Mouse (Mus musculus) heart, embryonic 10.5 days (tissue): Measurements from ENCODE around the gene Gabarap. TPM values are rescaled to one million over a fixed set of nuclear protein-coding genes. Genes with fewer than 3 reads are reported as not detected.
A peak's percentile ranks its signal among the peaks of the same experiment; 100 is the strongest.

Experiments
- DNase-seq: peaks from one replicate; pipeline ENCODE4 v3.0.0-alpha.2; 2017; ENCODE audit warnings: low spot score
- H3K27ac ChIP-seq: fragments of 300-500 bp; sonication (generic); 2 replicates; pipeline ENCODE4 v1.5.1; 2016; ENCODE audit warnings: mild to moderate bottlenecking
- H3K27me3 ChIP-seq: fragments of 300-500 bp; sonication (generic); 2 replicates; pipeline ENCODE4 v1.6.1; 2016; ENCODE audit warnings: mild to moderate bottlenecking; ENCODE audit not compliant: poor library complexity, insufficient read depth, severe bottlenecking
- H3K36me3 ChIP-seq: fragments of 300-500 bp; sonication (generic); 2 replicates; pipeline ENCODE4 v1.6.1; 2016; ENCODE audit warnings: mild to moderate bottlenecking, moderate library complexity
- H3K4me1 ChIP-seq: fragments of 300-500 bp; sonication (generic); 2 replicates; pipeline ENCODE4 v1.6.1; 2016; ENCODE audit warnings: mild to moderate bottlenecking
- H3K4me3 ChIP-seq: fragments of 300-500 bp; sonication (generic); 2 replicates; pipeline ENCODE4 v1.5.1; 2016; ENCODE audit warnings: mild to moderate bottlenecking, moderate library complexity
- H3K9me3 ChIP-seq: fragments of 300-500 bp; sonication (generic); 2 replicates; pipeline ENCODE4 v1.6.1; 2016; ENCODE audit warnings: mild to moderate bottlenecking, moderate library complexity
- WGBS: fragments of 180-500 bp; shearing (Covaris S2); methylation state at CpG from one replicate; pipeline ENCODE4 v1.1.7; 2016; 5-methylcytosine and 5-hydroxymethylcytosine counted together
- polyA plus RNA-seq: library from polyadenylated mRNA; unstranded; fragments of >200 nt; fragmentation: Nextera tagmentation; extraction: Ambion mirVana; gene quantifications from 2 replicates; pipeline ENCODE4 v1.2.1, GENCODE M21; 2016

Gabarap gene
- polyA plus RNA-seq, 1 experiment from 2014 or later, result 365 TPM

DNA sequence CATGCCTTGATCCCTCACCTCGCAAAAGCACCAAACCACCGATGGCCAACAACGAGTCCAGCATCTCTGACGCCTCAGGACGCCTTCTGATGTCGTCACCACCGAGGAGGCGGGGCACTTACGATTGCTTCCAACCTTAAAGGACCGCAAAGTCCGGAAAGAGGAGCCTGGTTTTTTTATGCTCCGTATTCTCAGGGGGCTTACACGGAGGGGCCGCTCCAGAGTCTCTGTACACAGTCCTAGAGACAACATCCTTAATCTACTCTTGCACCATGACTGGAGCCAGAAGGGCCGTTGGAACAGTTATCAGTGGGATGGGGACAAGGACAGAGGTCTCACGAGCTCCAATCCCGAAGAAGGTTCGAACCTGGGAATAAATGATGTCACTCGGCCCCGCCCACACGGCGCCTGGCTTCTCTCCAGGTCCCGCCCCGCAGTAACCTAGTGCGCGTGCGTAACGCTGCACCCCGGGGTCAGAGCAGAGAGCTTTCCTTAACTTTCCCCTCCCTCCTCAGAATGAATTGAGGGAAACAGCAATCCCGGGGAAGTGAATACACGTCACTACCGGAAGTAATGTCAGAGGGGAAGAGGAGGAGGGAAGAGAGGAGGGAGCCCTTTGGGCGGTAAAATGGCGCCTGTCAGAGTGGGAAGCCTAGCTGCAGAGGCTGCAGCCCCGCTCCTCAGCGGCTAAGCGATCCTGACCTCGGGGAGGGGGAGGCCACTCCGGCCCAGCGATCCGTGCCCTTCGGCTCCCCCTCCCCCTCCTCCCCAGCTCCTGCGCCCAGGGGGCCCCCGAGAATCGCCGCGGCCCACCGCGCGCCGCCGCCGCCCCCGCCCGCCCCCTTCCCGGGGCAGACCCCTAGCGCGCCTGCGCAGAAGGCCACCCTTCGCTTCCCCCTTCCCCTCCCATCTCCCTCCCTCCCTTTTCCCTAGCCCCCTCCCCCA, 10.5 kb upstream of the Gabarap start:
- peaks cover 27% of the 10 kb centered on the region for H3K4me1 ChIP-seq
- H3K9me3 ChIP-seq, result no peaks in the 10 kb centered on the region
- WGBS, result under 1% methylated on average over 50 of the region's 60 CpGs
- H3K4me3 ChIP-seq, result peak overlapping the region; percentile 97
- H3K36me3 ChIP-seq, result peaks cover 57% of the 10 kb centered on the region
- H3K27ac ChIP-seq, result peak overlapping the region; percentile 99
- H3K27me3 ChIP-seq, result no peaks in the 10 kb centered on the region
- peak; percentile 99 for DNase-seq

DNA sequence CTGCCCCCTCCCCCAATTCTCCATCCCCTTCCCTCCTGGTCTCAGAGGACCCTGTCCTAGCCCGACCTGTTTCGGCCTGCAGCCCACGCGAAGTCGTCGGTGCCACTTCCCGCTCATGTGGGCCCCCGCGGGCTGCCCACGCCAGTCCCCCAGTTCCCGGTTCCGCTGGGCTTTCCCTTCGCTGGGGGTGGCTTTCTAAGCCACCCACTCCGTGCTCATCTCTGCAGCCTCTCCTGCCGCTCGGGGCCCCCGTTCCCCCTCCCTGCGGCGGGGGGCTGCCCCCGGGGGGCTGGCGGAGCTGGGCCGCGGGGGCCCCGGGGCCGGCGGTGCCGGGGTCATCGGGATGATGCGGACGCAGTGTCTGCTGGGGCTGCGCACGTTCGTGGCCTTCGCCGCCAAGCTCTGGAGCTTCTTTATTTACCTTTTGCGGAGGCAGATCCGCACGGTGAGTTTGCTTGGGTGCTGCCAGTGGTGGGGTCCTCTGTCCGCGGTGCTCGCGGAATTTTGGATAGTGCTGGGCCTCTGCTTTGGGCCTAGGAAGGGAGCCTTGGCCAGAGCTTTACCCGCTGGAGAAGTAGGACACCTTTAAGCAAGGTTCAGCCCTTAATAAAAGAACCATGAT, 9.7 kb upstream of the Gabarap start, which contains the start of gene Ctdnep1:
TSS of gene Ctdnep1 (plus strand) at position 16 of the 622 bp plus-strand sequence.
- no peak for DNase-seq
- Histone ChIP-seq H3K4me3 (peak within 1 kb of the TSS; percentile 97), H3K4me1 (peaks cover 27% of the 10 kb centered on the region), H3K27ac (peak within 1 kb of the TSS; percentile 99), H3K27me3 (no peaks in the 10 kb centered on the region), H3K36me3 (peaks cover 55% of the 10 kb centered on the region), H3K9me3 (no peaks in the 10 kb centered on the region)
- WGBS, result under 1% methylated on average over 43 of the region's 43 CpGs

DNA sequence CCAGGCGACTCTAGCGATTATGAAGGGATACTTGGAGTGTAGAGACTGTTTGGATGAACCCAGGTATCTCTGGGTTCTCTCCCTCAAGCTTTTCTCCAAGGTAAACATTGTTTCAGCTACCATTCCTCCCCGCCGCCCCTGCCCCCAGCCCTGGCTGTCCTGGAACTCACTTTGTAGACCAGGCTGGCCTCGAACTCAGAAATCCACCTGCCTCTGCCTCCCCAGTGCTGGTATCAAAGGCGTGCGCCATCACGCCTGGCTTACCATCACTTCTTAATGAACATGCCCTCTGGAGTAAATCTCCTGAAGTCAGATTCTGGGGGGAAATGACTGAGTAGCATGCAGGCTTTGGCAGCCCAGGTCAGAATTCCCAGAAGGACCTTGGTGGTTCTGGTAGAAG, 8.7 kb upstream of the Gabarap start, which contains the start of gene Elp5:
TSS of gene Elp5 (minus strand) at position 293 of the 400 bp plus-strand sequence.
- Histone ChIP-seq H3K4me3 (peak within 1 kb of the TSS; percentile 97), H3K27me3 (no peaks in the 10 kb centered on the region), H3K9me3 (no peaks in the 10 kb centered on the region), H3K4me1 (peaks cover 27% of the 10 kb centered on the region), H3K27ac (peak within 1 kb of the TSS; percentile 99), H3K36me3 (peaks cover 57% of the 10 kb centered on the region)
- 57% methylated on average over 8 of the region's 8 CpGs for WGBS
- no peak for DNase-seq

DNA sequence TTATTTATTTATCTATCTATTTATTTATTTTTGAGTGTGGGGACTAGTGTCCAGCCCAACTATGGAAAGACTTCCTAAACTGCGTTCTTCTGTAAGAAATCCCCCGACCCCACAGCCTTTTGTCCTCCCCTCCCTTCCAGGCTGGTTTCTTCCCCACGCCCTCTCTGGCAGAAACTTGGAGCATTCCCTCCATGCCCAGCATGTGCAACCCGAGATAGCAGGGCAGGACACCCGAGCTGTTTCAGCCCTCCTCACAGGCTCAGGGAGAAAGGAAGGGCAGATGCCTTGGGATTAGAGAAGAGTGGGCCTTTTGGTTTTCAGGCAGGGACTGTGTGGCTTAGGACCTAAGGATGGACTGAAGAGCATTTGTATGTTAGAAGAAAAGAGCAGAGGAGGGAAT, 8.1 kb upstream of the Gabarap start:
- no peaks in the 10 kb centered on the region for H3K9me3 ChIP-seq
- DNase-seq, result no peak
- no peaks in the 10 kb centered on the region for H3K27me3 ChIP-seq
- peak overlapping the region; percentile 97 for H3K4me3 ChIP-seq
- peaks cover 58% of the 10 kb centered on the region for H3K36me3 ChIP-seq
- H3K27ac ChIP-seq, result peak overlapping the region; percentile 99; the same call in 1 of the 2 replicates
- H3K4me1 ChIP-seq, result peaks cover 27% of the 10 kb centered on the region
- WGBS, result 27% methylated on average over 5 of the region's 5 CpGs

DNA sequence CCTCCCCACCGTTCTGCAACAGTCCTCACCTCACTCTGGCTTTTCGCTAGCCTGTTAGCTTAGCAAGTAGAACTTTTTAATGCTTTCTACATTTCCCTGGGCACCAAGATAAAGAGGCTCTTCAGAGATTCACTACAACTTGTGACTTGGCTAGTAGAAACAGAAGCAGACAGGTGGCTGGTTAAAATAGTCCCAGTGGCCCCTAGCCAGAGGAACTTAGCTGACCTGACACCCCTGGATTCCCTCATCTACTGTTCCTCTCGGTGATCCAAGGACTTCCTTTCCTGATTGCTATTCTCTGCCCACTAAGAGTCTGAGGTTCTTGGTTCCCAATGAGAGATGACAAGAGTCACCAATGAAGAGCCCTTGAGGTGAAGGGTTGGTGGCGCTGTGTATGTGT, 7.6 kb upstream of the Gabarap start:
- no peak for DNase-seq
- H3K4me1 ChIP-seq, result peaks cover 27% of the 10 kb centered on the region
- H3K27ac ChIP-seq, result peak overlapping the region; percentile 99; the same call in 1 of the 2 replicates
- peaks cover 58% of the 10 kb centered on the region for H3K36me3 ChIP-seq
- H3K9me3 ChIP-seq, result no peaks in the 10 kb centered on the region
- H3K27me3 ChIP-seq, result no peaks in the 10 kb centered on the region
- peak overlapping the region; percentile 97 for H3K4me3 ChIP-seq
- 80% methylated on average over 4 of the region's 4 CpGs for WGBS

DNA sequence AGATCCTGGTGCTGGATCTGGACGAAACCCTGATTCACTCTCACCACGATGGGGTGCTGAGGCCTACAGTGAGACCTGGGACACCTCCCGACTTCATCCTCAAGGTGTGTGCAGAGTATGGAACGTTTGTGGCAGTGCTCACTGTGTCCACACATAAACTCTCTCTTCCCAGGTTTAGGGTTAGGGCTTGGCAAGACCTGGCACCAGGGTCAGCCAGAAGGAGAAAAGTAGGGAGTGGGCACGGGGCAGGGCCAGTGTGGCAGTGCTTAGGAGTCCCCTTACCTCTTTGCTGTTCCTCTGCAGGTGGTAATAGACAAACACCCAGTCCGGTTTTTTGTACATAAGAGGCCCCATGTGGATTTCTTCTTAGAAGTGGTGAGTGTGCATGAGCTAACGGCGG, 6.5 kb upstream of the Gabarap start:
- Histone ChIP-seq H3K36me3 (peaks cover 63% of the 10 kb centered on the region), H3K27ac (no peak overlapping the region), H3K4me3 (no peak overlapping the region), H3K27me3 (no peaks in the 10 kb centered on the region), H3K4me1 (peaks cover 25% of the 10 kb centered on the region), H3K9me3 (no peaks in the 10 kb centered on the region)
- 91% methylated on average over 8 of the region's 8 CpGs for WGBS
- DNase-seq, result no peak

DNA sequence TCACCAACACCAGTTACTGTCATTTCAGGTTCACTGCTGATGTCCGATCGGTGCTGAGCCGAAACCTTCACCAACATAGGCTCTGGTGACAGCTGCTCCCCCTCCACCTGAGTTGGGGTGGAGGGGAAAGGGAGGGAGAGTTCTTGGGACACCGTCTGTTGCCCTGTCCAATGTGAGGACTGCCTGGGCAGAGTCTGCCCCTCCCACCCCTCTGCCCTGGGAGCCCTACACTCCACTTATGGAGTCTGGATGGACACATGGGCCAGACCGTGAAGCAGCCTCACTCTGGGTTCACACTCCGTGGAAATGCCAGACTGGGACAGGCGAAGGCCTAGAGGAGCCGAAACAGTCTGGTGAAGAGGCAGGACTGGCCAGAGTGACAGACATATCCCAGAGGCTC, 994 bp upstream of the Gabarap start:
- Histone ChIP-seq H3K4me1 (peaks cover 19% of the 10 kb centered on the region), H3K9me3 (no peaks in the 10 kb centered on the region), H3K27ac (0 out of 2 replicates have a peak overlapping the region, but pooled peaks have one; percentile 16), H3K27me3 (no peaks in the 10 kb centered on the region), H3K36me3 (peaks cover 70% of the 10 kb centered on the region), H3K4me3 (no peak overlapping the region)
- WGBS, result 82% methylated on average over 8 of the region's 8 CpGs
- DNase-seq, result no peak

DNA sequence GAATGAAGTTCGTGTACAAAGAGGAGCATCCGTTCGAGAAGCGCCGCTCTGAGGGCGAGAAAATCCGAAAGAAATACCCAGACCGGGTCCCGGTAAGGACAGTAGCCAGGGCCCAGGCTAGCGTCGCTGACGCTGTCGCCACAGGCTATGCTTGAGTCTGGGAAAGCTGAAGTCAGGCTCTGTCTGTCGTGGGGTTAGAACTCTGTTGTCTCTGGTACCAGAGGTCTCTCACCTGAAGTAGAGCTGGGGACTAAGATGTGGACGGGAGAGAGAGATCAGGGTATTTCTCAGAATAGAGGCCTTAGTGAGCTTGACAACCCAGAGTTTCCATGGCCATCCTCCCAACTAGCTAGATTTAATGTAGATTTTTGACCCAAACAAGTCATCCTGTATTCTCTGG, 768 bp downstream of the Gabarap start:
- WGBS, result under 1% methylated on average over 15 of the region's 15 CpGs
- Histone ChIP-seq H3K27ac (peak overlapping the region; percentile 95), H3K27me3 (no peaks in the 10 kb centered on the region), H3K4me1 (peaks cover 19% of the 10 kb centered on the region), H3K4me3 (peak overlapping the region; percentile 83), H3K9me3 (no peaks in the 10 kb centered on the region), H3K36me3 (peaks cover 55% of the 10 kb centered on the region)
- no peak for DNase-seq

DNA sequence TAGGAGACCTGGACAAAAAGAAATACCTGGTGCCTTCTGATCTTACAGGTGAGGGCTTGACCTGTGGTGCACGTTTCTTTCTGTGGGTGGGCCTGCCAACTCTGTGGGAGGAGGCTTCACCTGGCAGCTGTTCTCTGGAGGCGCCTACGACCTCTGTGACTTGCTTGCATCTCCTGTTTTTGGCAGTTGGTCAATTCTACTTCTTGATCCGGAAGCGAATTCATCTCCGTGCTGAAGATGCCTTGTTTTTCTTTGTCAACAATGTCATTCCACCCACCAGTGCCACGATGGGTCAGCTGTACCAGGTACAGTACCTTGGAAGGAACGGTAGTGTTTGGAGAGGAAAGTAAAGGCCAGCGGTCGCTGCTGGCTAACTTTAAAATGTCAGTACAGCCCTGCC, 1.5 kb downstream of the Gabarap start:
- H3K36me3 ChIP-seq, result peaks cover 48% of the 10 kb centered on the region
- 82% methylated on average over 10 of the region's 10 CpGs for WGBS

DNA sequence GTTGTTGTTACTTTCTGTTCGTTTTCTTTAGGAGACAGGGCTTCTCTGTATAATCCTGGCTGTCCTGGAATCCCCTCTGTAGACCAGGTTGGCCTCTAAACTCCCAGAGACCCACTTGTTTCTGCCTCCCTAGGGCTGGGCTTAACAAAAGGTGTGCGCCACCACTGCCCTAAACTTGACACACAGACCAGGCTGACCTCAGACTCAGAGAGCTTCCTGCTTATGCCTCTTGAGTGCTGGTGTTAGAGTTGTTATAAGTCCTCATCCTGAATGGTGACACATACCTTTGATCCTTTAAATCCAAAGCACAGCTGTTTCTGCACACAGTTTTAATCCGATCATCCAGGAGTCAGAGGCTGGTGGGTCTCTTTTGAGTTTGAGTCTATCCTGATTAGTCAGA, 2.0 kb downstream of the Gabarap start:
- peaks cover 47% of the 10 kb centered on the region for H3K36me3 ChIP-seq
- WGBS, result 85% methylated on average over 3 of the region's 3 CpGs
- H3K27ac ChIP-seq, result no peak overlapping the region
- DNase-seq, result no peak
- peaks cover 31% of the 10 kb centered on the region for H3K4me1 ChIP-seq
- no peaks in the 10 kb centered on the region for H3K9me3 ChIP-seq
- H3K4me3 ChIP-seq, result 0 out of 2 replicates have a peak overlapping the region, but pooled peaks have one; percentile 83
- H3K27me3 ChIP-seq, result no peaks in the 10 kb centered on the region

More for the DNA sequence above, 1.5 kb downstream of the Gabarap start:
- Histone ChIP-seq H3K9me3 (no peaks in the 10 kb centered on the region), H3K27me3 (no peaks in the 10 kb centered on the region), H3K4me1 (peaks cover 25% of the 10 kb centered on the region), H3K27ac (peak overlapping the region; percentile 23; the same call in 1 of the 2 replicates), H3K4me3 (peak overlapping the region; percentile 83)
- no peak for DNase-seq

DNA sequence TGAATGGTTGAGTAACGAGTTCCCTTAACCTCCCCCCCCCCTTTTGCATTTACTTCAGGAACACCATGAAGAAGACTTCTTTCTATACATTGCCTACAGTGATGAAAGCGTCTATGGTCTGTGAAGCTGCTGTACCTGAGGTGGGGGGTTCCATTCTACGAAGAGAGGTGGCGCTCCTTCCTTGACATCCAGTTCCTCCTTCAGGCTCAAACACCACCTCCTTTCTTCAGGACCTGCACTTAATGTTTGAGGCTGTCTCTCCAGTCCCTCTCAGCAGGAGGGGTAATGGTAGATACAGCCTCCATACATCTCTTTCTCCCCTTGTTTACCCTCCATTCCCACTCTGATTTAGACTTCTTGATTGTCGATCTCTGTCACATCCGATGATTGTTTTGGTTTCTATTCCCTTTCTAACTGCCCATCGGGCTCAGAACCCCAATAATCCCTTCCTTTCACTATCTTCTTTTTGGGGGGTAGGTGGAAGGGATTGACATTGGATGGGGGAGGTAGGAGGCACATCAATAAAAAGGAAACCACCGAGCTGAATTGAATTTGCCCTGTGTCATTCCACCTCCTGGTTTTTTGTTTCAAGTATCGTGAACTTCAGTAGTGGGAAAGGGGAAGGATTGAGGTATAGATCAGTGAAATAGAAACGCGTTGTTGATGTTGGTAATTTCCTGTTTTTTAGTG, 3.6 kb downstream of the Gabarap start:
- H3K27ac ChIP-seq, result no peak overlapping the region
- no peaks in the 10 kb centered on the region for H3K9me3 ChIP-seq
- no peak for DNase-seq
- H3K4me3 ChIP-seq, result peak overlapping the region; percentile 99
- H3K27me3 ChIP-seq, result no peaks in the 10 kb centered on the region
- 84% methylated on average over 11 of the region's 11 CpGs for WGBS
- peaks cover 36% of the 10 kb centered on the region for H3K4me1 ChIP-seq
- peaks cover 47% of the 10 kb centered on the region for H3K36me3 ChIP-seq

DNA sequence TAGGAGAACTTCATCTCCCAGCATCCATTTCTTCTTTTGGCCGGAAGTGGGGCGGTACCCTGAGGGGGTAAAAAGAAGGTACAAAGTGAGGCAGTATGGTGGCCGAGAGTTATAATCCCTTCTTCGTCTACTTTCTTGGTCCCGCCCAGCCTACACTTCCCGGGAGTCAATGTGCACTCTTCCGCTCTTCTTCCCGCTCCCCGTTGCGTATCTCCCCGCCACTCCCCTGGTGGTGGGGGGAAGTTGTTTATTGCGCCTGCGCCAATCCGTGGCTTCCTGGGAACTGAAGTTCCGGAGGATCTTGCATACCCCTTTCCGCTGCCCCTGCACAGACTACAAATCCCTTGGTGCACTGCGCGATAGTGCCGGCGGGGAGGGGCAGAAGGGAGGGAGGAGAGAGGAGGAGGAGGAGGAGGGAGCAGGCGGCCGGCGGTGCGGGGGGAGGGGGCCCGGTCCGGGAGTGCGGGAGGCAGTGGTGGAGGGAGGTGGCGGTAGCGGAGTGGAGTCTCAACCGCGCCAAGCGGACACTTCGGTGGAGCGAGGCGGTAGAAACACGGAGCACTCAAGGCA, 4.5 kb downstream of the Gabarap start, which contains the start of gene Phf23:
TSS of gene Phf23 (plus strand) at position 387 of the 570 bp plus-strand sequence.
- Histone ChIP-seq H3K4me1 (peaks cover 38% of the 10 kb centered on the region), H3K9me3 (no peaks in the 10 kb centered on the region), H3K36me3 (peaks cover 46% of the 10 kb centered on the region), H3K27me3 (no peaks in the 10 kb centered on the region), H3K4me3 (peak within 1 kb of the TSS; percentile 99), H3K27ac (peak within 1 kb of the TSS; percentile 97)
- under 1% methylated on average over 36 of the region's 36 CpGs for WGBS
- peak; percentile 99 for DNase-seq
